Mouse (Mus musculus) gonadal fat pad, adult 2 months (tissue): Measurements from ENCODE around the gene Per1. TPM values are rescaled to one million over a fixed set of nuclear protein-coding genes. Genes with fewer than 3 reads are reported as not detected.

Experiments used
- DNase-seq: peaks from one replicate; pipeline ENCODE4 v3.0.0-alpha.2; 2012; ENCODE audit warnings: low read depth
- polyA plus RNA-seq: library from polyadenylated mRNA; depleted of rRNA; stranded (reverse); fragments of >200 nt; gene quantifications from 2 replicates; pipeline ENCODE4 v1.2.3, GENCODE M21; 2012

Per1 gene
- polyA plus RNA-seq, 1 experiment, result 25.9 TPM

GRCm38 (mm10) chr11:69114621-69115020 lies 19.6 kb downstream of the Per1 start:
- DNase-seq, result no peak

- DNase-seq, result no peak
These were observed 21.8 kb downstream of the Per1 start for GRCm38 (mm10) chr11:69116843-69117242.

DNA sequence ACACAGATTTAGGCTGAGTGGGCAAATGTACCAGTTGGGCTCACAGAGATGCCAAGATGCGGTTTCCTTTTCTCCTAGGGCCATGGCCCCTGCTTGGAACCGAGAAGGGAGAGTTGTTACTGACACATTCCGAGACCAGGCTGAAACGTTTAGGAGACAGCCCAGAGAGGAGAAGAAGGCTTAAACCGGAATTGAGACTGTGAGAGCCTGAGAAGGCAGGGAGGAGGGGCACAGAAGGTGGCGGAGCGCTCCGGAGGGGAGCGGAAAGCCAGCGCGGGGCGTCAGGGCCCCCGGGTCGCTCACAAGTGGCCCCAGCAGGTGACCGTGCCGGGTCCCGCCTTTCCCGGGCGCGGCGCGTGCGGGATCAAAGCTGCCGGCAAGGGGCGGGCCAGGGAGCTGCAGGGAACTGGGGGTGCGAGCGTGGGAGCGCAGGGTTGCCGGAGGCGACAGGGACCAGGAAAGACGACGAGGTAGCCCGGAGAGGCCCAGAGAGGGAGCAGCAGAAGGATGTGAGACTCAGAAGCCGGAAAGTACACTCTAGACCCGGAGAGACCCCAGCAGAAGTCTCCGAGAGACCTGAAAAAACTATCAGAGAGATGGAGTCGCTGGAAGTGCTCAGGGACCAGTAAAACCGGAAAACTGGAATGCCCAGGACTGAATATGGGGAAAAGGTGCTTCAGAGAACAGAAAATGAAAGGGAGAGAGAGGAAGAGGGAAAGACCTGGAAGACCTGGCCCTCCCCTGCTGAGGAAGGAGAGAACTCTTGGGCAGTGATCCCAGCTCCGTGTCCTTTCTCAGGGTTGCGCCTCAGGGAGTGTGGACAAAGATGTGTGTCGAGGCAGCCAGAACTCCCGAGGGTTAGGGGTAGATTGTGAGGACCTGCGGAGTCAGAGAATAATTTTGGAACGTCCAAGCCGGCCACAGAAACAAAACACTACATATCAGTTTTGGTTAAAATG lies 23.0 kb downstream of the Per1 start:
- DNase-seq, result no peak

DNA sequence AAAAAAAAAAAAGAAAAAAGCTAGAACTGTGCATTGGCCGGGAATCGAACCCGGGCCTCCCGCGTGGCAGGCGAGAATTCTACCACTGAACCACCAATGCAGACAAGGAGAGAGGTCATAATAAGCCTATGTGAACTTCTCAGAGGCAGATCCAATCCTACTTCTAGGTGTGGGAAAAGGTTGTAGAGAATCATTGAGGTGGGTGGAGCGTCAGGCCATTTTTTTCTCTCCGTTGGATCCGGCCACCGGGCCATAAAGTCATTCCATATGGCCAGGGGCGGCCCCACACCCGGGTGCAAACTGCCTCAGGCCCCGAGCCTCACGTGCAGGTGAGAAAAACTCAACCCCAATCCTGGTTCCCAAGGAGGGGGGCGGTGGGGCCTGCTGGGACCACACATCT lies 23.7 kb downstream of the Per1 start:
- no peak for DNase-seq

- no peak for DNase-seq
These were observed 24.6 kb downstream of the Per1 start for GRCm38 (mm10) chr11:69119446-69120155.

DNA sequence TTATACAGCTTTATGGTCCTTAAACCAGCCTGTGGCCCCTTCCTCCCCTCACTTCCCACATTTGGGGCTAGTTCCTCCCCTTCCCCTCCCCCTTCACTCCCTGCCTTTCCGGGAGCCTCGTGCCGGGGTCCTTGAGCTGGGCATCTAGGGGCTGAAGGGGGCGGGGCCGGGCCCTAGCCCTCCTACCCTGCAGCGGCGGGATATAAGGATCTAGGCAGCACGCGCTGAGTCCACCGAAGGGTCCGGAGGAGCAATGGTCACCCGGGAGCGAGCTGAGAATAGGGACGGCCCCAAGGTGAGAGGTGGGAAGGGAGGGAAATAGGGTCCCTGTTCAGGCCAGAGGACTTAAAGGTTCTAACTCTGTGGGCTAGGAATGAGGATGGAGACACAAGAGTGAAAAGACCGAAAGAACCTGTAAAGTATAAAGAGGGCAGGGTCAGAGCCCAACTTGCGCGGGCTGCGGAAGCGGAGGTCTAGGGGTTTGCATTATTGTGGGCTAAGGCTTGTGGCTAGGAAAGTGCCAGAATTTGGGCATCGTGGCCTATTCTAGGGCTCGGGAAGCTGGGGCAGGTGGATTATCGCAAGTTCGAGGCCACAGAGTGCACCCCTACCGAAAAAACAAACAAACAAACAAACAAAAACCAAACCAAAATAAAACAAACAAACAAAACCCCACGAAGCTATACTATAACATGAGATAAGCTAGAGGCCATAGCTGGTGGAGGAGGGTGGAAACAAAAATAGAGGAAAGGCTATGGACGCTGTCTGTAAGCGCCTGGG lies 25.4 kb downstream of the Per1 start, which contains the start of gene Hes7:
Gene Hes7, plus strand, starts transcription at position 184 of the 780 bp plus-strand sequence.
- DNase-seq, result no peak

DNA sequence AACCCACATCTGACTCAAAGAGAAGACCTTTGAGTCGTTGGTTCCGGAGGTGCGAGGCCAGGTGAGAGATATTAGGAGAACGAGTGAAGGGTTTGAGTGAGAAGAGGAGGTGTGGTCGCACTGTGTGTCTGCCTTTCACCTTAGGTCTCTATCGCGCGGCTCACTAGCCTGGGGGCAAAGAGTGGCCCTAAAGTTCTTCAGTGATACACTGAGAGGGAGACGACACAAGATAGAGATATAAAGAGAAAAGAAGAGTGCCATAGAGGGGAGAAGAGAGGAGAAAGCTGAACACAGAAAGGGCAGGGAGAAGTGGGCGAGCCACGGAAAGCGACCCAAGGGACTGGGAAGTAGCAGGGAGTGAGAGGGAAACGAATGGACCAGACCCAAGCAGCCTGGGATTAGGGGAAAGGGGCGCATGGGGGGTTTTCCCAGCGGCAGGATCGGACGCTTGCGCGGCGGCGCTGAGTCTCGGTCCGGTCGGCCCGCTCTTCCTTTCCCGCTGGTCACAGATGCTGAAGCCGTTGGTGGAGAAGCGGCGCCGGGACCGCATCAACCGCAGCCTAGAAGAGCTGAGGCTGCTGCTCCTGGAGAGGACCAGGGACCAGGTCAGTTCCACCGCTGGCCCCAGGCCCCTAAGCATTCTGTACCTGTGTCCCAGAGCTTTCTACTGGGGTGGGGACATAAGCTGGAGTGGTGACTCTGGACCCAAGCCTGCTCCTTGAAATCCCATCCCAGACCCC lies 26.2 kb downstream of the Per1 start:
- DNase-seq, result no peak

DNA sequence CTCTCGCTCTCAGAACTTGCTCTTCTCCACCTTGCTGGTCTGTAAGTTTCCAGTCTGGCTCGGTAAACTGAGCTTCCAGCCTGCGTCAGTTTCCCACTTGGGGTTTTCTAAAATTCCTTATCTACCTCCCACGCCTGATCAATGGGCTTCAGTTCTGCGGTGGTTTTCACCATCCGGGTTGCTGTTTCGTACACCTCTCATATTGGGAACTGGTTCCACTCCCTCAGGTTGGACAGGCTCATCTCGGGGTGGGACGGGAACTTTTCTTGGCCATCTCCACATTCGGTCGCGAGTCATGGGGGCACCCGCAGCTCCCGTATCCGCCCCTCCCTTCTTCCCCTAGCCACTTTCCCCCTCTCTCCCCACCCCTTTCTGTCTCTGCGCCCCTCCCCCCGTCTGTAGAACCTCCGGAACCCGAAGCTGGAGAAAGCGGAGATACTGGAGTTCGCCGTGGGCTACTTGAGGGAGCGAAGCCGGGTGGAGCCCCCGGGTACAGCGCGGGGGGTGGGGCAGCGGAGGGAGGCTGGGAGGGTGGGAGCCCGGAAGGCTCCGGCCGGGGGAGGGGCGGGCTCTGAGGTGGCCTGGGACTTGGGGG lies 26.8 kb downstream of the Per1 start:
- DNase-seq, result no peak

GRCm38 (mm10) chr11:69122336-69122951 lies 27.4 kb downstream of the Per1 start, which contains the start of gene 9130213A22Rik:
TSS of gene 9130213A22Rik (minus strand) at chr11:69122589.
- DNase-seq, result no peak

GRCm38 (mm10) chr11:69123056-69123692 lies 28.2 kb downstream of the Per1 start:
- DNase-seq, result no peak

- DNase-seq, result no peak
These were observed 28.9 kb downstream of the Per1 start for GRCm38 (mm10) chr11:69123693-69124497.

DNA sequence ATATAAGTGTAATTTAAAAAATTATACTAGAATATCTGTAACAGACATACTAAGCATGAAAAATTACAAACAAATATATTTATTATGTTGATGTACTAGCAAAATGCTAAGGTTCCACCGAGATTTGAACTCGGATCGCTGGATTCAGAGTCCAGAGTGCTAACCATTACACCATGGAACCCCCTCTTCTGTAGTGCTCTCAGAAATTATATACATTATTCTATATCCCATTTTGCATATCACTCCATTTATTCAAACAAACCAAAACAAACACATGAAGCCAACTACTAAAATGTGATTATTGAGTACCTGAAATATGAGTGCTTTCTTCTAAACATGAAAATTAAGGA lies 29.5 kb downstream of the Per1 start:
- DNase-seq, result no peak

DNA sequence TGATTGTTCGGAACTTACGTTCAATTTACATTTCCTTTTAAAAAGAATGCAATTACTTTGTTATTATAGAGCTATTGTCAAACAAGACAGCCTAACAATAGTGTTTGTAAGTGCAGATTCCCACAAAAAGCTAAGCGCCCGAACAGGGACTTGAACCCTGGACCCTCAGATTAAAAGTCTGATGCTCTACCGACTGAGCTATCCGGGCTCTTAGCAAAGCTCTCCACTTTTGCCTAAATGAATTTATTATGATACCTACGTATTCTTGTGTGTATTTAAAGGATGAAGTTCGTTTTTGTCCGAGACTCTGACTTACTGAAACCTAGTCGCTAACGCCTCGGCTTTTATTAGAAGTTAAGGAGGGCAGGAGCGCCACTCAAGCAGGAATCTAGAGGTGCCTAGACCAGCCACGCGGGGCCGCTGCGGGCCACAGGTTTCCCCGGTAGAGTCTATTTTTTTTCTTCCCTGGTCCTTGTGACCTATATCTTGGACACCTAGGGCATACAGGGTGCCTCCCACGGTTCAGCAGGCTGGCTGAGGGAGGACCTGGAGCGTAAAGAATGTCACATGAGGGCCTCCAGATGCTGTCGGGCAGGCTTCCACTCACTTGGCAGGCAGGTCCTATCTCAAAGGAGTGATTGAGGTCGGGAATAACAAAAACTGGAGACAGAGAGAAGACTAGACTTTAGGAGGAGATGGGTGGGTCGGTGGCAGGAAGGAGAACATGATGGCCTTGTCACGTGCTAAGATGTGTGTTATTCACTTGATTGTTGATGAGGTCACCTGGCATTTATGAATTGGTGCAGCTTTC lies 30.2 kb downstream of the Per1 start:
- DNase-seq, result no peak

GRCm38 (mm10) chr11:69125852-69125918 lies 30.7 kb downstream of the Per1 start, which contains the start of gene Aloxe3:
TSS of gene Aloxe3 (plus strand) at chr11:69125896.
- no peak for DNase-seq

GRCm38 (mm10) chr11:69125919-69126705 lies 31.1 kb downstream of the Per1 start:
- no peak for DNase-seq

DNA sequence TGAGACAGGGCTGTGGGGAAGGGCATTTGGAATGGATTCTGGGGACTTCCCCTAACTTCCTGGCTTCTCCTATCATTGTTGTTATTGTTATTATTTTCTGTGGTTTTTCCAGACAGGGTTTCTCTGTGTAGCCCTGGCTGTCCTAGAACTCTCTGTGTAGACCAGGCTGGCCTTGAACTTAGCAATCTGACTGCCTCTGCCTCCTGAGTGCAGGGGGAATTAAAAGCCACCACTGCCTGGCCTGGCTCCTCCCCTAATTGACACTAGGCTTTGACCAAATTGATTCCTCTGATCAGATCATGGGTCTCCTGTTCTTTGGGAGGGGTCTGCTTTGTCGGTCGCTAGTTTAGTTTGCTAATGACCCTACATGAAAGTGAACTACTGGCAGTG lies 31.7 kb downstream of the Per1 start:
- no peak for DNase-seq

DNA sequence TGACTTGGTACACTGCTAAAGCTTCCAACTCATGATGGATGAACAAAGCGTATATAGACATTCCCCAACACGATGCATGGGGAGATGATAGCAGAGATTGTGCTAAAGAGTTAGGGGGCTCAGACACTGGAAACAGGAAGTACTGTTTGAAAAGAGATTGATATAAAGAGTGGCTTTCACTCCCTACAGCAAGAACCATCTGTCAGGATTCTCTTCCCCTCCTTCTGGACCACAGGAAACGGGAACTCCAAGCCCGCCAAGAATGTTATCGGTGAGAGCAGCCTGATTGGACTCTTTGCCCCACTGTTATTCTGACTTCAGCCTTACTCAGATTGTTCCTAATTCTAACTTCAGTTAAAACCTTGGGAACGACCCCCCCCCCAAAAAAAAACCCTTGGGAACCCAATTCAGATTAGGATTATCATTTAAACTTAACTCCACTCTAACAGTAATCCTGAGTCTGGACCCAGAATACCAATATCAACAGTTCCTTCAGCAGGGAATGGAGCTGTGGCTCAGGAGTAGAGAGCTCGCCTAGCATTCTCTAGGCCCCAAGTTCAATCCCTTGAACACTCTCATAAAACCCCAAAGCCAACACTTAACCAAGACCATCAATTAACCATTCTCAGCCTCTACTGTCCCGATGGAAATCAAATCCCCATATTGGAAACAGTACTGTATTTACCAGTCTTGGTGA lies 33.6 kb downstream of the Per1 start:
- DNase-seq, result no peak

GRCm38 (mm10) chr11:69133566-69133922 lies 38.5 kb downstream of the Per1 start:
- no peak for DNase-seq
